Mouse (Mus musculus) forebrain, embryonic 11.5 days (tissue): ENCODE data around the gene Hspa1a. TPM values are rescaled to one million over a fixed set of nuclear protein-coding genes. Genes with fewer than 3 reads are reported as not detected.
A peak's percentile ranks its signal among the peaks of the same experiment; 100 is the strongest.
"Not testable (repeated sequence)": the region's sequence is repeated elsewhere in the genome, so short reads cannot be mapped to it uniquely, and the experiment has no call there.

Source experiments
- ATAC-seq: fragments of 200-750 bp; cut with Nextera tagmentation; replicated peaks from 2 replicates; pipeline ENCODE4 v1.8.0; 2017; ENCODE audit warnings: moderate TSS enrichment; ENCODE audit not compliant: low FRiP score
- DNase-seq: peaks from one replicate; pipeline ENCODE4 v3.0.0-alpha.2; 2017; ENCODE audit warnings: low spot score
- H3K27ac ChIP-seq: fragments of 300-500 bp; sonication (generic); 2 replicates; pipeline ENCODE4 v1.5.1; 2014; ENCODE audit warnings: low read depth, low read length
- H3K27me3 ChIP-seq: fragments of 300-500 bp; sonication (generic); 2 replicates; pipeline ENCODE4 v1.6.1; 2014; ENCODE audit warnings: mild to moderate bottlenecking, low read length, mixed read lengths; ENCODE audit not compliant: control insufficient read depth, insufficient read depth
- H3K36me3 ChIP-seq: fragments of 300-500 bp; sonication (generic); 2 replicates; pipeline ENCODE4 v1.6.1; 2014; ENCODE audit warnings: mild to moderate bottlenecking, low read length, moderate library complexity, mixed read lengths; ENCODE audit not compliant: control insufficient read depth, insufficient read depth
- H3K4me1 ChIP-seq: fragments of 300-500 bp; sonication (generic); replicated peaks from 2 replicates; pipeline ENCODE4 v1.6.1; 2014; ENCODE audit warnings: low read length, mixed read lengths; ENCODE audit not compliant: control insufficient read depth, insufficient read depth
- H3K4me2 ChIP-seq: fragments of 300-500 bp; sonication (generic); 2 replicates; pipeline ENCODE4 v1.6.1; 2014; ENCODE audit warnings: low read depth, mild to moderate bottlenecking, low read length, moderate library complexity, mixed read lengths; ENCODE audit not compliant: severe bottlenecking
- H3K4me3 ChIP-seq: fragments of 300-500 bp; sonication (generic); 2 replicates; pipeline ENCODE4 v1.5.1; 2014; ENCODE audit warnings: low read depth, low read length
- H3K9ac ChIP-seq: fragments of 300-500 bp; sonication (generic); 2 replicates; pipeline ENCODE4 v1.6.1; 2014; ENCODE audit warnings: low read length
- H3K9me3 ChIP-seq: fragments of 300-500 bp; sonication (generic); 2 replicates; pipeline ENCODE4 v1.6.1; 2016; ENCODE audit warnings: low read length, mixed read lengths; ENCODE audit not compliant: control insufficient read depth
- WGBS: fragments of 180-500 bp; shearing (Covaris S2); extraction: QIAGEN DNeasy Blood & Tissue Kit; methylation state at CpG from one replicate; pipeline ENCODE4 v1.1.7; 2014; 5-methylcytosine and 5-hydroxymethylcytosine counted together
- polyA plus RNA-seq: library from polyadenylated mRNA; unstranded; fragments of >200 nt; fragmentation: Nextera tagmentation; extraction: Ambion mirVana; gene quantifications from 2 replicates; pipeline ENCODE4 v1.2.1, GENCODE M21; 2014

Gene Hspa1a
- polyA plus RNA-seq, 1 experiment from 2014 or later: 1.6 TPM

- WGBS: 92% methylated on average over 4 of the region's 4 CpGs
- Histone ChIP-seq H3K36me3 (no peaks in the 10 kb centered on the region), H3K4me1 (peaks cover 10% of the 10 kb centered on the region; the same call in 1 of the 2 replicates), H3K27me3 (no peaks in the 10 kb centered on the region), H3K9ac (no peak overlapping the region), H3K4me3 (no peak overlapping the region), H3K9me3 (no peaks in the 10 kb centered on the region), H3K4me2 (no peak overlapping the region), H3K27ac (no peak overlapping the region)
- no peak for ATAC-seq
- DNase-seq: no peak
Observed at GRCm38 (mm10) chr17:34979631-34980030, 7.7 kb upstream of the Hspa1a start.

DNA sequence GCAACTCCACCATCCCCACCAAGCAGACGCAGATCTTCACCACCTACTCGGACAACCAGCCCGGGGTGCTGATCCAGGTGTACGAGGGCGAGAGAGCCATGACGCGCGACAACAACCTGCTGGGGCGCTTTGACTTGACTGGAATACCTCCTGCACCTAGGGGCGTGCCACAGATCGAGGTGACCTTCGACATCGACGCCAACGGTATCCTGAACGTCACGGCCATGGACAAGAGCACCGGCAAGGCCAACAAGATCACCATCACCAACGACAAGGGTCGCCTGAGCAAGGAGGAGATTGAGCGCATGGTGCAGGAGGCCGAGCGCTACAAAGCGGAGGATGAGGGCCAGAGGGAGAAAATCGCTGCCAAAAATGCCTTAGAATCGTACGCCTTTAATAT, 6.3 kb upstream of the Hspa1a start:
- WGBS: 91% methylated on average over 27 of the region's 27 CpGs
- no peak for ATAC-seq
- no peak overlapping the region for H3K9ac ChIP-seq

DNA sequence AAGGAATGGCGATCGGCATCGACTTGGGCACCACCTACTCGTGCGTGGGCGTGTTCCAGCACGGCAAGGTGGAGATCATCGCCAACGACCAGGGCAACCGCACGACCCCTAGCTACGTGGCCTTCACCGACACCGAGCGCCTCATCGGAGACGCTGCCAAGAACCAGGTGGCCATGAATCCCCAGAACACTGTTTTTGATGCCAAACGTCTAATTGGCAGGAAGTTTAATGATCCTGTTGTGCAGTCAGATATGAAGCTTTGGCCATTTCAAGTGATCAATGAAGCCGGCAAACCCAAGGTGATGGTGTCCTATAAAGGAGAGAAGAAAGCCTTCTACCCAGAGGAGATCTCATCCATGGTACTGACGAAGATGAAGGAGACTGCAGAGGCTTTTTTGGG, 5.0 kb upstream of the Hspa1a start:
- H3K4me3 ChIP-seq: no peak overlapping the region
- H3K4me2 ChIP-seq: no peak overlapping the region
- peaks cover 7% of the 10 kb centered on the region for H3K4me1 ChIP-seq
- 95% methylated on average over 20 of the region's 20 CpGs for WGBS
- H3K36me3 ChIP-seq: no peaks in the 10 kb centered on the region
- H3K9ac ChIP-seq: no peak overlapping the region
- ATAC-seq (no peak), DNase-seq (peak; percentile 42)
- no peaks in the 10 kb centered on the region for H3K27me3 ChIP-seq
- H3K9me3 ChIP-seq: no peaks in the 10 kb centered on the region
- H3K27ac ChIP-seq: no peak overlapping the region

More for the DNA sequence above, 6.3 kb upstream of the Hspa1a start:
- H3K4me3 ChIP-seq: no peak overlapping the region
- no peaks in the 10 kb centered on the region for H3K36me3 ChIP-seq
- H3K4me2 ChIP-seq: no peak overlapping the region
- no peaks in the 10 kb centered on the region for H3K27me3 ChIP-seq
- peaks cover 10% of the 10 kb centered on the region; the same call in 1 of the 2 replicates for H3K4me1 ChIP-seq
- H3K9me3 ChIP-seq: no peaks in the 10 kb centered on the region
- peak; percentile 44 for DNase-seq
- H3K27ac ChIP-seq: no peak overlapping the region

GRCm38 (mm10) chr17:34975581-34976492, 3.9 kb upstream of the Hspa1a start:
- no peak overlapping the region for H3K4me2 ChIP-seq
- DNase-seq (no peak), ATAC-seq (no peak)
- WGBS: 82% methylated on average over 3 of the region's 3 CpGs
- H3K27me3 ChIP-seq: no peaks in the 10 kb centered on the region
- no peak overlapping the region for H3K4me3 ChIP-seq
- no peaks in the 10 kb centered on the region for H3K36me3 ChIP-seq
- H3K27ac ChIP-seq: no peak overlapping the region
- H3K4me1 ChIP-seq: peaks cover 5% of the 10 kb centered on the region
- H3K9ac ChIP-seq: no peak overlapping the region
- H3K9me3 ChIP-seq: no peaks in the 10 kb centered on the region

DNA sequence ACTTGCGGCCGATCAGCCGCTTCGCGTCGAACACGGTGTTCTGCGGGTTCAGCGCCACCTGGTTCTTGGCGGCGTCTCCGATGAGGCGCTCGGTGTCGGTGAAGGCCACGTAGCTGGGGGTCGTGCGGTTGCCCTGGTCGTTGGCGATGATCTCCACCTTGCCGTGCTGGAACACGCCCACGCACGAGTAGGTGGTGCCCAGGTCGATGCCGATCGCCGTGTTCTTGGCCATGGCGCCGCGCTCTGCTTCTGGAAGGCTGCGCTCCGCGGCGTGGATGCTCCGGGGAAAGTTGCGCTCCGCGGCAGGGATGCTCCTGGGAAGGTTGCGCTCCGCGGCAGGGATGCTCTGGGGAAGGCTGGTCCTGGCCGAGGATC, 275 bp downstream of the Hspa1a start:
- H3K27ac ChIP-seq, H3K4me1 ChIP-seq, H3K9ac ChIP-seq, H3K9me3 ChIP-seq, DNase-seq, H3K36me3 ChIP-seq: not testable (repeated sequence)
- 3% methylated on average over 18 of the region's 43 CpGs for WGBS
- H3K4me3 ChIP-seq: peak overlapping the region; percentile 32
- ATAC-seq: peak; percentile 43; the same call in 1 of the 2 replicates
- peaks cover 20% of the 10 kb centered on the region for H3K27me3 ChIP-seq
- H3K4me2 ChIP-seq: peak overlapping the region; percentile 79

- ATAC-seq, H3K27ac ChIP-seq, H3K9me3 ChIP-seq, H3K4me3 ChIP-seq, H3K9ac ChIP-seq, H3K36me3 ChIP-seq, H3K4me2 ChIP-seq, DNase-seq, H3K4me1 ChIP-seq: not testable (repeated sequence)
- H3K27me3 ChIP-seq: peaks cover 20% of the 10 kb centered on the region
- 36% methylated on average over 11 of the region's 37 CpGs for WGBS
Observed at GRCm38 (mm10) chr17:34970850-34971249, 1.1 kb downstream of the Hspa1a start.

DNA sequence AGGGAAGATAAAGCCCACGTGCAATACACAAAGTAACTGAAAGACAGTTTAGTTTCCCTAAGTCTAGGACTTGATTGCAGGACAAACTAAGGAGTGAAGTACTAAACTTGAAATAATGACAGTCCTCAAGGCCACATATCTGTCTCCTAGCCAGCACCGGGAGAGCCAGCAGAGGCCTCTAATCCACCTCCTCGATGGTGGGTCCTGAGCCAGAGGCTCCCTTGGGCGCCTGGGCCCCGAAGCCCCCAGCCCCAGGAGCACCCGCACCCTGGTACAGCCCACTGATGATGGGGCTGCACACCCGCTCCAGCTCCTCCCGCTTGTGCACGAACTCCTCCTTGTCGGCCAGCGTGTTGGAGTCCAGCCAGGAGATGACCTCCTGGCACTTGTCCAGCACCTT, 2.1 kb downstream of the Hspa1a start, which contains the start of gene Gm20481:
TSS of gene Gm20481 (plus strand) at position 91 of the 400 bp plus-strand sequence.
- ATAC-seq, H3K36me3 ChIP-seq, H3K4me1 ChIP-seq, H3K9ac ChIP-seq, H3K9me3 ChIP-seq, H3K4me2 ChIP-seq, H3K27ac ChIP-seq, H3K4me3 ChIP-seq: not testable (repeated sequence)
- WGBS: 75% methylated on average over 6 of the region's 11 CpGs
- DNase-seq: peak; percentile 42
- peaks cover 20% of the 10 kb centered on the region for H3K27me3 ChIP-seq

GRCm38 (mm10) chr17:34965627-34966026, 6.3 kb downstream of the Hspa1a start:
- DNase-seq (no peak), ATAC-seq (no peak)
- Histone ChIP-seq H3K27ac (no peak overlapping the region), H3K9me3 (no peaks in the 10 kb centered on the region), H3K36me3 (no peaks in the 10 kb centered on the region), H3K4me2 (no peak overlapping the region), H3K9ac (no peak overlapping the region), H3K4me1 (no peaks in the 10 kb centered on the region), H3K4me3 (no peak overlapping the region), H3K27me3 (peaks cover 20% of the 10 kb centered on the region)
- 78% methylated on average over 5 of the region's 5 CpGs for WGBS
